In the genomic region with DNA sequence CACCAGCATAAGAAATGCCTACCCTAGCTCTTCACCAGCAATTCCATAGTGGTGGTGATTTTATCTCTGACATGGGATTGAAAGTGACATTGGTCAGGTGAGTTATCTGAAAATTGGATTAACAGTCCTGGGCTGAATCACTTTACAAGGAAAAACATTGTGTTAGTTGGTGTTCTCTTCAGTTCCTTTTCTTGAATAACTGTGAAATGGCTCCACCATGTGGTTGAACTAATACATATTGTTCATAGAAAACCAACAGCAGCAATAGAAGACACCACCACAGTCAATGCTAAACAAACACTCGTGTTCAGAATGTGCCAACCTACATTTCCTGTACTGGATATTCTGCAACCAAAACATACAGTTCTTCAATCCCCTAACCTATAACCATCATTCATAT, we compare ENCODE assay signal across 9 mouse cellular contexts.
DNase-seq lines count a peak whose midpoint lies in the region; ATAC-seq and TF ChIP-seq lines count a peak whose summit lies in the region.
"Had no signal": no experiment of that assay in that cellular context is flagged by ENCODE, and none has a peak within 500 bp of the region (broad histone marks: within the 10 kb centered on the region; RNA-seq: fewer than 3 reads in every experiment).

No protein-coding gene starts in this region.

- ATAC-seq in neutrophil, adult 5-6 weeks (ENCODE audit: extremely low read depth, insufficient number of reproducible peaks, low FRiP score, poor library complexity, severe bottlenecking) = 0 out of 2 replicates have a peak, but pooled peaks have one; percentile 19

- 3% methylated on average over 1 of the region's 1 CpGs for WGBS in lung, adult 2 months

- peak; percentile 4 for DNase-seq in gastrocnemius, adult 18-20 months (ENCODE audit: low spot score)
- no peak for DNase-seq in gastrocnemius, postnatal 25 days
- peak; percentile 15 for DNase-seq in lung, postnatal 36 days
- no peak for DNase-seq in lung, adult 2 months
- DNase-seq in adrenal gland, adult 8-10 months = no peak
- DNase-seq in ovary, postnatal 36 days (ENCODE audit: low spot score) = no peak
- DNase-seq: liver, embryonic 13.5 days had no signal

- no peak for TF ChIP-seq CTCF in lung, adult 2 months (IDR thresholded peaks at IDR 0.05; ENCODE audit: insufficient read depth, low read length)
- peak; percentile 14; the same call in 1 of the 2 replicates for TF ChIP-seq CTCF in cortical plate, adult 2 months (IDR thresholded peaks at IDR 0.05; ENCODE audit: extremely low read depth, insufficient read depth, low read length)

- H3K4me1 ChIP-seq in lung, adult 2 months (ENCODE audit: control insufficient read depth, insufficient read depth, low read length) = no peaks in the 10 kb centered on the region
- H3K4me1 ChIP-seq in cortical plate, adult 2 months (ENCODE audit: control insufficient read depth, insufficient read depth, low read length) = no peaks in the 10 kb centered on the region
- H3K4me1 ChIP-seq: liver, embryonic 13.5 days had no signal

- no peak for TF ChIP-seq POLR2A in lung, adult 2 months (IDR thresholded peaks at IDR 0.05; ENCODE audit: borderline replicate concordance, extremely low read depth, low read depth, low read length)
- TF ChIP-seq POLR2A in cortical plate, adult 2 months (IDR thresholded peaks at IDR 0.05; ENCODE audit: extremely low read depth, insufficient read depth, low read length) = no peak

- no peak overlapping the region for H3K27ac ChIP-seq in cortical plate, adult 2 months (ENCODE audit: insufficient read depth, low read length)
- H3K27ac ChIP-seq: liver, embryonic 13.5 days had no signal

- H3K4me3 ChIP-seq in lung, adult 2 months (replicated peaks; ENCODE audit: extremely low read depth, low read depth, low read length) = no peak overlapping the region
- H3K4me3 ChIP-seq in cortical plate, adult 2 months (ENCODE audit: insufficient read depth, low read length) = no peak overlapping the region
- H3K4me3 ChIP-seq: liver, embryonic 13.5 days had no signal

Comparison
In these comparisons a context has a peak if more than half of its experiments do, and no peak if none do; other contexts are left out.
1. DNase-seq: peak in gastrocnemius, adult 18-20 months (single experiment) and lung, postnatal 36 days (single experiment); none in gastrocnemius, postnatal 25 days (single experiment), lung, adult 2 months (single experiment), adrenal gland, adult 8-10 months (single experiment) and ovary, postnatal 36 days (single experiment).